9 mouse cellular contexts compared by ENCODE assay signal in genomic region chr11:69126706-69127095, GRCm38 (mm10). TPM values are rescaled to one million over a fixed set of nuclear protein-coding genes. Genes with fewer than 3 reads are reported as not detected.
DNase-seq lines count a peak whose midpoint lies in the region; ATAC-seq lines count a peak whose summit lies in the region.
"Had no signal": no experiment of that assay in that cellular context is flagged by ENCODE, and none has a peak within 500 bp of the region (broad histone marks: within the 10 kb centered on the region; RNA-seq: fewer than 3 reads in every experiment).

No protein-coding gene starts in this region.

- intact Hi-C loops in left cerebral cortex, postnatal 36 days (cut with DNase I) = no loop called here
- intact Hi-C loops in left cerebral cortex, postnatal 14 days (cut with DNase I) = no loop called here

- no peaks in the 10 kb centered on the region; the same call in 1 of the 2 replicates for H3K9me3 ChIP-seq in erythroblast, embryonic 14.5 days (ENCODE audit: control insufficient read depth, low read length)
- H3K9me3 ChIP-seq in liver, embryonic 12.5 days (replicated peaks) = no peaks in the 10 kb centered on the region

- H3K36me3 ChIP-seq in erythroblast, embryonic 14.5 days (ENCODE audit: control insufficient read depth) = no peaks in the 10 kb centered on the region
- no peaks in the 10 kb centered on the region for H3K36me3 ChIP-seq in liver, embryonic 12.5 days

- H3K4me2 ChIP-seq in liver, embryonic 12.5 days = peak overlapping the region; percentile 90

- 56% methylated on average over 2 of the region's 2 CpGs for WGBS in liver, embryonic 12.5 days (ENCODE audit: insufficient replicate concordance)

- peak; percentile 4 for DNase-seq in testis, postnatal 14 days (ENCODE audit: low spot score)
- no peak for DNase-seq in testis, postnatal 10 days (ENCODE audit: low spot score)
- DNase-seq in adrenal gland, postnatal 10 days = no peak
- DNase-seq in left cerebral cortex, postnatal 36 days (ENCODE audit: low spot score in 2 of 2) = no peak
- no peak for DNase-seq in left cerebral cortex, postnatal 14 days (ENCODE audit: low spot score in 2 of 2)

- no peak overlapping the region for H3K9ac ChIP-seq in liver, embryonic 12.5 days

- H3K27me3 ChIP-seq in erythroblast, embryonic 14.5 days (ENCODE audit: control insufficient read depth) = peaks cover 36% of the 10 kb centered on the region
- H3K27me3 ChIP-seq in liver, embryonic 12.5 days (replicated peaks) = peaks cover 50% of the 10 kb centered on the region

- H3K4me3 ChIP-seq in erythroblast, embryonic 14.5 days (replicated peaks) = peak overlapping the region; percentile 82
- peak overlapping the region; percentile 64; the same call in 1 of the 2 replicates for H3K4me3 ChIP-seq in liver, embryonic 12.5 days

- no peak overlapping the region for H3K27ac ChIP-seq in liver, embryonic 12.5 days

- H3K4me1 ChIP-seq in erythroblast, embryonic 14.5 days (ENCODE audit: control insufficient read depth) = peaks cover 41% of the 10 kb centered on the region
- peaks cover 35% of the 10 kb centered on the region for H3K4me1 ChIP-seq in liver, embryonic 12.5 days

- no peak for ATAC-seq in erythroblast, adult 5-6 weeks (replicated peaks; ENCODE audit: low FRiP score, poor library complexity, severe bottlenecking)
- no peak for ATAC-seq in liver, embryonic 12.5 days

RNA-seq across cellular contexts. Expression of gene Aloxe3, which starts 1.0 kb away (rescaled TPM):
- 0.01 TPM in 1 of 2 replicates, not detected in the other for polyA plus RNA-seq in erythroblast, embryonic 14.5 days (2012)
- total RNA-seq in erythroblast, adult 5-6 weeks (2015; ENCODE audit: low replicate concordance) = not detected in 2 replicates
- total RNA-seq in erythroblast, adult 5-6 weeks (2017; ENCODE audit: low replicate concordance) = 0.51 TPM in 1 of 2 replicates, not detected in the other
- polyA plus RNA-seq in liver, embryonic 12.5 days (2016; fragmentation: Nextera tagmentation; extraction: Ambion mirVana) = not detected in 2 replicates
- total RNA-seq in adrenal gland, postnatal 10 days (2021) = under 1 TPM; 0.60 to 0.76 TPM
- total RNA-seq in left cerebral cortex, postnatal 36 days (2021) = 1 to 10 TPM; 4.3 to 6.8 TPM
- 1 to 10 TPM; 3.7 to 5.7 TPM for total RNA-seq in left cerebral cortex, postnatal 14 days (2021)

RNA-seq across cellular contexts. Expression of gene 9130213A22Rik, which starts 4.3 kb away (rescaled TPM):
- not detected in 2 replicates for polyA plus RNA-seq in erythroblast, embryonic 14.5 days (2012)
- total RNA-seq in erythroblast, adult 5-6 weeks (2015; ENCODE audit: low replicate concordance) = not detected in 2 replicates
- not detected in 2 replicates for total RNA-seq in erythroblast, adult 5-6 weeks (2017; ENCODE audit: low replicate concordance)
- polyA plus RNA-seq in liver, embryonic 12.5 days (2016; fragmentation: Nextera tagmentation; extraction: Ambion mirVana) = 0.14 TPM in 1 of 2 replicates, not detected in the other
- total RNA-seq in adrenal gland, postnatal 10 days (2021) = under 1 TPM; 0.48 to 0.66 TPM
- under 1 TPM; 0.52 to 0.75 TPM for total RNA-seq in left cerebral cortex, postnatal 36 days (2021)
- total RNA-seq in left cerebral cortex, postnatal 14 days (2021) = under 1 TPM; 0.27 to 0.51 TPM

RNA-seq across cellular contexts. Expression of gene Hes7, which starts 6.5 kb away (rescaled TPM):
- polyA plus RNA-seq in erythroblast, embryonic 14.5 days (2012) = 0.05 TPM in 1 of 2 replicates, not detected in the other
- not detected in 2 replicates for total RNA-seq in erythroblast, adult 5-6 weeks (2015; ENCODE audit: low replicate concordance)
- total RNA-seq in erythroblast, adult 5-6 weeks (2017; ENCODE audit: low replicate concordance) = not detected in 2 replicates
- 0.44 and 0.46 TPM in 2 replicates for polyA plus RNA-seq in liver, embryonic 12.5 days (2016; fragmentation: Nextera tagmentation; extraction: Ambion mirVana)
- under 1 TPM; 0.18 to 0.36 TPM for total RNA-seq in adrenal gland, postnatal 10 days (2021)
- 1 to 10 TPM in 1 of 2 experiments, under 1 TPM in 1; 0.79 to 1.3 TPM for total RNA-seq in left cerebral cortex, postnatal 36 days (2021)
- under 1 TPM; 0.55 to 0.70 TPM for total RNA-seq in left cerebral cortex, postnatal 14 days (2021)

RNA-seq across cellular contexts. Expression of gene Alox12b, which starts 30.1 kb away (rescaled TPM):
- not detected in 2 replicates for polyA plus RNA-seq in erythroblast, embryonic 14.5 days (2012)
- not detected in 2 replicates for total RNA-seq in erythroblast, adult 5-6 weeks (2015; ENCODE audit: low replicate concordance)
- total RNA-seq in erythroblast, adult 5-6 weeks (2017; ENCODE audit: low replicate concordance) = not detected in 2 replicates
- not detected in 2 replicates for polyA plus RNA-seq in liver, embryonic 12.5 days (2016; fragmentation: Nextera tagmentation; extraction: Ambion mirVana)
- total RNA-seq in adrenal gland, postnatal 10 days (2021) = not detected
- 1 to 10 TPM; 6.0 to 6.1 TPM for total RNA-seq in left cerebral cortex, postnatal 36 days (2021)
- 1 to 10 TPM; 1.5 to 1.9 TPM for total RNA-seq in left cerebral cortex, postnatal 14 days (2021)
- polyA plus RNA-seq: C2C12 had no signal

RNA-seq across cellular contexts. Expression of gene Per1, which starts 31.7 kb away (rescaled TPM):
- 1.4 and 1.5 TPM in 2 replicates for polyA plus RNA-seq in erythroblast, embryonic 14.5 days (2012)
- 2.3 and 3.1 TPM in 2 replicates for total RNA-seq in erythroblast, adult 5-6 weeks (2015; ENCODE audit: low replicate concordance)
- total RNA-seq in erythroblast, adult 5-6 weeks (2017; ENCODE audit: low replicate concordance) = 1.7 and 1.9 TPM in 2 replicates
- polyA plus RNA-seq in liver, embryonic 12.5 days (2016; fragmentation: Nextera tagmentation; extraction: Ambion mirVana) = 2.5 and 4.0 TPM in 2 replicates
- total RNA-seq in adrenal gland, postnatal 10 days (2021) = 100 to 1,000 TPM in 1 of 2 experiments, 10 to 100 TPM in 1; 63.1 to 157 TPM
- 100 to 1,000 TPM; 106 to 122 TPM for total RNA-seq in left cerebral cortex, postnatal 36 days (2021)
- total RNA-seq in left cerebral cortex, postnatal 14 days (2021) = 100 to 1,000 TPM in 1 of 2 experiments, 10 to 100 TPM in 1; 90.4 to 112 TPM
